ENCODE assay signal across 9 mouse cellular contexts in genomic region chr8:54493110-54493509, GRCm38 (mm10). TPM values are rescaled to one million over a fixed set of nuclear protein-coding genes. Genes with fewer than 3 reads are reported as not detected.
DNase-seq lines count a peak whose midpoint lies in the region; ATAC-seq and TF ChIP-seq lines count a peak whose summit lies in the region.
"Had no signal": no experiment of that assay in that cellular context is flagged by ENCODE, and none has a peak within 500 bp of the region (broad histone marks: within the 10 kb centered on the region; RNA-seq: fewer than 3 reads in every experiment).

No protein-coding gene starts in this region.

- H3K9me3 ChIP-seq in heart, embryonic 11.5 days (replicated peaks; ENCODE audit: control insufficient read depth, low read length): no peaks in the 10 kb centered on the region
- H3K9me3 ChIP-seq in liver, embryonic 14.5 days (ENCODE audit: control insufficient read depth, low read length): no peaks in the 10 kb centered on the region
- H3K9me3 ChIP-seq: limb, embryonic 12.5 days had no signal

- DNase-seq in heart, adult 8-10 months (ENCODE audit: low spot score): peak; percentile 60
- peak; percentile 91 for DNase-seq in 3T3-L1 (ENCODE audit: low read depth, low spot score)
- DNase-seq in T-cell, adult 2 months (ENCODE audit: low spot score): peak; percentile 16
- DNase-seq in heart, postnatal 4 days: peak; percentile 66
- peak in 2 of 3 experiments; percentile 26 to 46 for DNase-seq in liver, embryonic 14.5 days (ENCODE audit: low read depth in 3 of 3, low spot score in 3 of 3)
- DNase-seq in right cerebral cortex, adult 2 months (ENCODE audit: low spot score in 2 of 2): peak; percentile 40 to 82

- no peaks in the 10 kb centered on the region for H3K27me3 ChIP-seq in heart, embryonic 11.5 days (ENCODE audit: control insufficient read depth, insufficient read depth, low read length)
- no peaks in the 10 kb centered on the region for H3K27me3 ChIP-seq in liver, embryonic 14.5 days (ENCODE audit: control insufficient read depth, insufficient read depth, low read length)
- H3K27me3 ChIP-seq: limb, embryonic 12.5 days had no signal

- H3K4me3 ChIP-seq in heart, embryonic 11.5 days (ENCODE audit: low read depth, low read length): no peak overlapping the region
- H3K4me3 ChIP-seq in cortical plate, adult 2 months (ENCODE audit: insufficient read depth, low read length): no peak overlapping the region
- H3K4me3 ChIP-seq in liver, embryonic 14.5 days (ENCODE audit: insufficient read depth in 1 of 2, low read depth in 2 of 2, low read length in 2 of 2): no peak overlapping the region
- H3K4me3 ChIP-seq: limb, embryonic 12.5 days had no signal

- no peaks in the 10 kb centered on the region for H3K4me1 ChIP-seq in heart, embryonic 11.5 days (ENCODE audit: control insufficient read depth, insufficient read depth, low read length)
- H3K4me1 ChIP-seq in cortical plate, adult 2 months (ENCODE audit: control insufficient read depth, insufficient read depth, low read length): no peaks in the 10 kb centered on the region
- H3K4me1 ChIP-seq in liver, embryonic 14.5 days (replicated peaks; ENCODE audit: control insufficient read depth in 2 of 2, insufficient read depth in 2 of 2, low read length in 1 of 2): no peaks in the 10 kb centered on the region

- no peak overlapping the region for H3K4me2 ChIP-seq in heart, embryonic 11.5 days
- H3K4me2 ChIP-seq in liver, embryonic 14.5 days (ENCODE audit: low read depth): no peak overlapping the region
- H3K4me2 ChIP-seq: limb, embryonic 12.5 days had no signal

- no peak overlapping the region for H3K9ac ChIP-seq in heart, embryonic 11.5 days (ENCODE audit: low read depth, low read length)
- no peak overlapping the region for H3K9ac ChIP-seq in liver, embryonic 14.5 days (replicated peaks)
- H3K9ac ChIP-seq: limb, embryonic 12.5 days had no signal

- H3K36me3 ChIP-seq in heart, embryonic 11.5 days (ENCODE audit: control insufficient read depth, insufficient read depth, low read length): no peaks in the 10 kb centered on the region
- no peaks in the 10 kb centered on the region for H3K36me3 ChIP-seq in liver, embryonic 14.5 days (replicated peaks; ENCODE audit: control insufficient read depth, insufficient read depth, low read depth)
- H3K36me3 ChIP-seq: limb, embryonic 12.5 days had no signal

- TF ChIP-seq CTCF in cortical plate, adult 2 months (IDR thresholded peaks at IDR 0.05; ENCODE audit: extremely low read depth, insufficient read depth, low read length): peak; percentile 85
- peak; percentile 80 for TF ChIP-seq CTCF in liver, embryonic 14.5 days (IDR thresholded peaks at IDR 0.05; ENCODE audit: low read depth)

- H3K27ac ChIP-seq in heart, embryonic 11.5 days (ENCODE audit: low read depth, low read length): no peak overlapping the region
- no peak overlapping the region for H3K27ac ChIP-seq in cortical plate, adult 2 months (ENCODE audit: insufficient read depth, low read length)
- no peak overlapping the region for H3K27ac ChIP-seq in liver, embryonic 14.5 days
- H3K27ac ChIP-seq: limb, embryonic 12.5 days had no signal

- TF ChIP-seq POLR2A in cortical plate, adult 2 months (IDR thresholded peaks at IDR 0.05; ENCODE audit: extremely low read depth, insufficient read depth, low read length): no peak

- no peak for TF ChIP-seq EP300 in liver, embryonic 14.5 days (IDR thresholded peaks at IDR 0.05; ENCODE audit: low read depth)

- ATAC-seq in heart, embryonic 11.5 days (replicated peaks; ENCODE audit: insufficient number of reproducible peaks, low FRiP score, low TSS enrichment): no peak
- ATAC-seq in liver, embryonic 14.5 days (ENCODE audit: insufficient read depth): no peak

- 11% methylated on average over 6 of the region's 6 CpGs for WGBS in heart, embryonic 11.5 days (ENCODE audit: insufficient replicate concordance)
- 10% methylated on average over 6 of the region's 6 CpGs for WGBS in liver, embryonic 14.5 days (ENCODE audit: insufficient replicate concordance)

RNA-seq across cellular contexts. Expression of gene Asb5, which starts 36.3 kb away (rescaled TPM):
- total RNA-seq in heart, adult 8-10 months (2022): 10 to 100 TPM; 19.9 to 28.5 (median 22.7) TPM
- 5.5 and 6.8 TPM in 2 replicates for polyA plus RNA-seq in heart, embryonic 11.5 days (2014; fragmentation: Nextera tagmentation; extraction: Ambion mirVana)
- polyA plus RNA-seq in cortical plate, adult 2 months (2012; rRNA removed): 2.3 and 2.5 TPM in 2 replicates
- total RNA-seq in heart, postnatal 4 days (2021): 1 to 10 TPM; 3.7 to 4.7 TPM
- polyA plus RNA-seq in liver, embryonic 14.5 days (2012; rRNA removed): 0.12 and 0.18 TPM in 2 replicates
- polyA plus RNA-seq in liver, embryonic 14.5 days (2014; fragmentation: Nextera tagmentation; extraction: Ambion mirVana): 1.2 and 1.3 TPM in 2 replicates

RNA-seq across cellular contexts. Expression of gene Spcs3, which starts 36.7 kb away (rescaled TPM):
- total RNA-seq in heart, adult 8-10 months (2022): 10 to 100 TPM; 50.5 to 58.0 (median 54.4) TPM
- 71.1 and 77.9 TPM in 2 replicates for polyA plus RNA-seq in heart, embryonic 11.5 days (2014; fragmentation: Nextera tagmentation; extraction: Ambion mirVana)
- 51.1 and 51.2 TPM in 2 replicates for polyA plus RNA-seq in cortical plate, adult 2 months (2012; rRNA removed)
- total RNA-seq in heart, postnatal 4 days (2021): 10 to 100 TPM; 38.0 to 39.8 TPM
- polyA plus RNA-seq in liver, embryonic 14.5 days (2012; rRNA removed): 13.8 and 19.9 TPM in 2 replicates
- polyA plus RNA-seq in liver, embryonic 14.5 days (2014; fragmentation: Nextera tagmentation; extraction: Ambion mirVana): 60.8 and 65.6 TPM in 2 replicates

Comparison
In these comparisons a context has a peak if more than half of its experiments do, and no peak if none do; other contexts are left out.
1. DNase-seq: peak in every context shown above with its lines; median percentile 91 in 3T3-L1; 66 in heart, postnatal 4 days; 61 in right cerebral cortex, adult 2 months; 60 in heart, adult 8-10 months; 36 in liver, embryonic 14.5 days; 16 in T-cell, adult 2 months.